Mouse (Mus musculus) c-Kit-negative CD71-positive TER-119-positive erythroid progenitor cells, embryonic 14.5 days (primary cell): ENCODE measurements around the gene Btbd9.

Experiments used
- DNase-seq: peaks from one replicate; pipeline ENCODE4 v3.0.0-alpha.2; 2013; ENCODE audit warnings: low read depth, low spot score

Btbd9 gene

DNA sequence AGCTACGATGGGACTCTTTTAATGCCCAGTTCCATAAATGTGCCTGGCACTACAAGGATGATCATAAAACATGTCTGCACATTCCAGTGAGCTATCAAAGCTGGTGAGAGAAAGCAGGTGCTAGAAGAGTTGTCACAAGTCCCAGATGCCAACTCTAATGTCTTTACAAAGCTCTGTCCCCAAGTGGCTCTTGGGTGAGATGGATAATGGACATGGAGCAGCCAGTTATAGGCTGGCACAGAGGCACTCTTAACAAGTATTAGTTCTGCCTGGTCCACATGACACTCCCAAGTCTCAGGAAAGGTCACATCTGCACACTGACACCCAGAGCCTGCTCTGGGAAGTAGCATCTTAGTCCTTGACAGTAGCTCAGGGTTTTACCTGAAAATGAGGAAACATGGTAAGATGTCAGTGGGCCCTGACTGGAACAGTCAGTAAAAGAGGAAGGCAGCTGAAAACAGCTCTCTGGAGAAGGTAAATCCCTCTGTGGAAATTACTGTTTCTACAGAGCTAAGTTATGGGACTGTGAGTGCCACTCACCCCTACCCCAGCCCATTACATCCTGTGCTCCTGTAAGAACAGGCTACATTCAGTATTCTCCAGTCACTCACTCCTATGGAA is 91.7 kb downstream of the Btbd9 start:
- no peak for DNase-seq

DNA sequence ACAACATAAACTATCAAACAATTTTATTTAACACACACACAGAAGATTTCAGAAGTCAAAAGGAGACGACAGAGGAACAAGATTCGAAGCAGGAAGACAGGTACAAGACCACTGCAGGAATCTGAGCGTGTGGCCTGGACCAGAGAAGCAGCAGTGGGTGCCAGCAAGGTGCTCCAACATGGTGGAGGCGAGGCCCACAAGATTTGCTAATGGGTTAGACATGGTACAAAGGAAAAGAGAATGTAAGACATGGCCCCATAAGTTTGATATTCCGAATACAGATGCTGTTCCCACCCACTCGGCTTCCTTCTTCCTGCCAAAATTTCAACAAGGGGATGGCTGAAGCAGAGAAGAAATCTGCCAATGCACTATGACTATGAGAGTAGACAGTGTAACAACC is 94.5 kb downstream of the Btbd9 start:
- no peak for DNase-seq

DNA sequence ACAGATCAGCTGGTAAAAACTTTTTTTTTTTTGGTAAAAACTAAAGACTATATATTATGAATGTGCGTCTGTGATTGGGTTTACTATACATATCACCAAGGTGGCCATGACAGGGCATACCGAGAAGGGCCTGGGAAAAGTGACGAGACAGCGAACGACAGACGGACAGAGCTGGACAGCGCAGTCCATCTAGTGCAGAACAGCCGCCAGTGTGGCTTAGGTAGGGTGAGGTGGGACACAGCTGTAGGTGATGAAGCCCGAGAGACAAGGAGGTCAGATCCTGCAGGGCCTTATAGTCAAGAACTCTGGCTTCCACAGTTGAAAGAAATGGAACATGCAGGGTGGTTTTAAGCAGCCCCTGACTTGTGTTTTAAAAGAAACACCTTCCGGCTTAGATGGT is 94.9 kb downstream of the Btbd9 start:
- DNase-seq: no peak

DNA sequence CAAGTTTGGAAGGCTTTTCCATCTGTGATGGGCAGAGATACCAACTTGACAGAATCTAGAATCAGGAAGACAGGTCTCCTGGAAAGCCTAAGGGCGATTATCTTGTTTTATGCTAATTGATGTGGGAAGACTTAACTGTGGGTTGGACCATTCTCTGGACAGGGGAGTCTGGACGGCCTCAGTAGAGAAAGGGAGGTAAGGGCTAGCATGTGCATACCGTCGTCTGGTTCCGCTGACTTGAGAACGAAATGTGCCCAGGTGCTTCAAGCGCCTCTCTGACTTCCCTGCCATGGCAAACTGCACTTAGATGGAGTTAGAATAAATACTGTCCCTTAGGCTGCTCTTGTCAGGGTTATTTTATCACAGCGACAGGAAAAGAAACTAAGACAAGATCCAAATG is 95.9 kb downstream of the Btbd9 start:
- DNase-seq: no peak

DNA sequence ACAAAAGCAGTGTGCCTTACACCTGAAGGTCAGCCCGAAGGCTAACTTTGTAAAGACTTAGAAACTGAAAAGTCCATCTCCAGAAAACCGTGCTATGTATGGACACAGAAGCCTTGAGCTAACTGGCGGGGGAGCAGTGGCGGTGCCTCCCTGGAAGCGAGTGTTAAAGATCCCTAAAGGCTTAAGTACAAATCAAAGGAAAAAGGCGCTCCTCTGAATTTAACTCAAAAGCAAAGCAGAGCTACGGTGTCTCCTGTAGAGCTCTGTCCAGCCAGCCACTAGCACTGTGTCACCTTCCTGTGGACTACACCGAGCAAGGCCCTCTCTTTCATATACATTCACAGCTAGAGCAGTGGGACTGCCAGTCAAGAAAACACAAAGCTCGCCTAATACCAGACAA is 98.1 kb downstream of the Btbd9 start:
- no peak for DNase-seq

DNA sequence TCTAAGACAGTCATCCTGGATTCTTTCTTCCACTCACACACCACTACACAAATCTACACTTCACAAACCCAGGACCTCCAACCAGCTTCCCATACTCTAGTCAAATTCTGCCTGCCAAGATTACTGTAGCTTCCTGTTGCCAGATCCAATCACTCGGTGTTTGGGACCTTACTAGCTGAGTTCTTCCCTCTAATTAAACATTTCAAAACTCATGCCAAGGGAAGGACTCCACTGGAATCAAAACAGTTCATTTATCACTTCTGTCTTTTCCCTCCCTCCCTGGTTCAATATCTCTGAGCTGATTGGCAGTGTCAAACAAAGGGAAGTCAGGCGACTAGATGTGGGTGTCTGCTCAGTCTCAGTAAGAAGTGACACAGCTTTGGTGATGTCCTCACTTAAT is 101.7 kb downstream of the Btbd9 start:
- no peak for DNase-seq

DNA sequence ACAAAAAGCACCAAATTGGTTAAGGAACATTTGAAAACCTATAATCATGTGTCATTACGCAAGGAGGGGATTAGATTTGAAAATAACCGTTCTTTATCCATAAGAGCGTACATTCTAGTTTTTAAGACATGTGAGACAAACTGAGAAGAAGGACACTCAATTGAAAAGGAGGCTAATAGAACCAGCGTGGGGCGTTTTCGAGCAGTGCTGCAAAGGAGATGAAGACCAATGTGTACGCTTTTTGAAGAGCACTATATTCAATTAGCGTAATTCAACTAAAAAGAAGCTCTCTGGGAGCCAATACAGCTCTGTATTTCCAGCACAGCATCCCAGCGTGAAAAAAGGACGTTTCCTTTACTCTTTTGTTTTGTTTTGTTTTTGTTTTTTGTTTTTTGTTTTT is 103.5 kb downstream of the Btbd9 start:
- DNase-seq: no peak

DNA sequence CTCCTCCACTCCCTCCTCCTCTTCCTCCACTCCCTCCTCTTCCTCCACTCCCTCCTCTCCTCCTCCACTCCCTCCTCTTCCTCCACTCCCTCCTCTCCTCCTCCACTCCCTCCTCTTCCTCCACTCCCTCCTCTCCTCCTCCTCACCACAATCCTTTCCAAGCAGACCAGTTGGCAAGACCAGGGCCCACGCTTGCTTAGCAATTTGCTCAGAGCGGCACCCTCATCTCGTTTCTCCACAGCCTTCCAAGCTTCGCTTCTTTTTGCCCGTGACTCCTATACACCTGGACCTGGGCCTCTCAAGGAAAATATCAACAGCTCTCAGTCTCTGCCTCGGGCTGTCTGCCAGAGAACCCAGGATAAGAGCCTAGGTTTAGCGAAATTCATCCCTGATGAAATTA is 104.8 kb downstream of the Btbd9 start:
- no peak for DNase-seq

DNA sequence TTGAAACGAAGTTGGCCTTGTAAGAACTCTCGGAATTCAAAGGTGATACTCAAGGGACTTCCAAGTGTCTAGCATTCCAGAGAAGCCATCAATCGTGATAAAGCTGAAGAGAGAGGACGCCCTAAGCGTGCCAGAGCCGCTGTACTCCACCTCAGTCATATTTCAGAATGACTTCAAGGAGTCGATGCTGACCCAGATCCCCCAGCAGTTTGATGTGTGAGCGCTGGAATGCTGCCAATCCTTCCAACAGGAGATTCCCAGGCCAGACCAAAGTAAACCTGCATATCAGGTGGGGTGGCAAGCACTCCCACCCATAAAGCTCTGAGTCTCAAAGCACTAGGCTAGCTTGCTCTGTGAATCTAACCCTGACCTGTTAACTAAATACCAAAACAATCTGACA is 105.5 kb downstream of the Btbd9 start:
- DNase-seq: no peak

DNA sequence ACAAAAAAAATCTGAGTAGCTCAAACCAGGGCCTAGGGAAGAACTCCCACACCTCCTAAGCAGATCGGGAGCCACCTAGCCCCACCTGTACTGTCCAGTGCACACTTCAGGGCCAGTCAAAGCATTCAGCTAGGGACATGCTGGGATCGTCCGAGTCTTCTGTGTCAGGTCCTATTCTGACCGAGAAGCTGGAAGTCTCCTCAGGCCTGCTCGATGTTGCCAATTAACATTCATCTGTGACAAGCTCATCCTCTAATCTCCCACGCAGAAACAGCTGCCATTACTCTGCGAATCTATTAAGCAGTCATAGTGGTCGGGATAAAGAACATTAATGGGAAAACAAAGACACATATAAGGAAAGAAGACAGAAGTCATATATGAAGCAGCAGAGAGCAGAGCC is 106.0 kb downstream of the Btbd9 start:
- no peak for DNase-seq

DNA sequence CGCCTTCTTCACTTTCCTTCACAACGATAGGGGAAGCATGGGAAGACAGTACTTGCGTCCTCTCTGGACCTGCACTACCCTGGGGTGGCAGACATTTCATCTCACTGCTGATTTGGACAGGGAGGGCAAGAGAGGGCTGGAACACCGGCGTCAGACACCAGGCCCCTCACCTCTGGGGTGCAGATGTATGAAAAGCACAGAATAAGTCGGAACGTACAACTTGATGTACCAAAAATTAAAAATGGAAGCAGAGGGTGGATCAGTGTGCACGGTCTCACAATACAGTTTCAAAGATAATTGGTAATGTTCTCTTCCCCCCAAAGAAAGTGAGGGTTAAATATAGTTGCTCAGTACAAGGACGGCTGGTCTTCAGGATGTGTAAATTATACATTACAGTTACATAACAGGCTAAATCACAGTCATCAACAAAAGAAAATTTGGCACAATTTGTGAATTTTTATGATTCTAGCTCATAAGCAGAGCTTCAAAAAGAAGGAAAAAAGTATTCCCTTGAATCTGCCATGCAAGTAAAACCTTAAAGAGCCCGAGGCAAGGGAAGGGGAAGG is 106.7 kb downstream of the Btbd9 start:
- no peak for DNase-seq

DNA sequence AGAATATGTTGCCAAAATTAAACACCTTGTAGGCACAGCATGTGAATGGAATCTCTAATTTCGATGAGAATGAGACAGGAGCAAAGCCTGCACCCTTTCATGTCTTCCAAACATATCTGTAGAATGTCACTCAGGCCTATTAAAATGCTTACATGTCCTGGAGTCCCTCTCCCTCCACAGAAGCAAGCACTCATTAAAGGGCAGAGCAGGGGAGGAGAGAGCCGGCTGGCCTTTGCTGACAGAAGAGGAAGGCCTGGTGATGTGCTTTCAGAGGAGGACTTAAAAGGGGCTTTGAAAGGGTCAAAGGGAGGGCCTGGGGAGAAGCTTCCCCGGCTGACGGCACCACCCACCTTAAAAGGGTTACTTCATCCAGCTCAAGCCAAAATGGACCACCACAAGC is 107.9 kb downstream of the Btbd9 start:
- no peak for DNase-seq

DNA sequence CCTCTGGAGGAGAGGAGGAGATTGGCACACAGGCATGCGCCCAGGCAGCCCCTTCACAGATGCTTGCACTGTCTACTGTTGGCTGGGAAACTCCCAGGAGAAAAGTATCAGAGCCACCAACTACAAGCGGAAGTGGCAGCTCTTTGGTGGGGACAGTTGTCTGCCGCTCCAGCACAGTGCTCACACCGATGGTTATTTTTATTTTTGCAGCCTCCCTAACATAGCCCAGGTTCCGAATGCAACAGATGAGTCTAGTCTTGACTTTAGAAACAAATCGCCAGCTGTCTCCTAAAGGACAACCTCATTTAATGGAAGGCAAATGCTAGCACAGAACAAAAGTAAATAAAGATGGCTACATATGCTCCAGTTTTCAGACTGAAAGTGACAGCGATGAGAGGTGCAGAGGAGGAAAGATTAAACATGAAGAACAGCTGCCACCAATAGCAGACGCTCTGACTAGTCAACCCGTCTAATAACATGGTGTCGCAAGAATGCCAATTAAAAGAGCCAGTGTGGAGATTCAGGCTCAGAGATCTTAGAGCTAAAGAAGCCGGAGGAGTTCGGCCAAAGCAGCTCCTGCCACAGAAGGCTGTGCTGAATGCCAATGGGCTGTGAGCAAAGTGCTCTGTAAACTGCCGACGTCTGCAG is 108.6 kb downstream of the Btbd9 start:
- DNase-seq: no peak

DNA sequence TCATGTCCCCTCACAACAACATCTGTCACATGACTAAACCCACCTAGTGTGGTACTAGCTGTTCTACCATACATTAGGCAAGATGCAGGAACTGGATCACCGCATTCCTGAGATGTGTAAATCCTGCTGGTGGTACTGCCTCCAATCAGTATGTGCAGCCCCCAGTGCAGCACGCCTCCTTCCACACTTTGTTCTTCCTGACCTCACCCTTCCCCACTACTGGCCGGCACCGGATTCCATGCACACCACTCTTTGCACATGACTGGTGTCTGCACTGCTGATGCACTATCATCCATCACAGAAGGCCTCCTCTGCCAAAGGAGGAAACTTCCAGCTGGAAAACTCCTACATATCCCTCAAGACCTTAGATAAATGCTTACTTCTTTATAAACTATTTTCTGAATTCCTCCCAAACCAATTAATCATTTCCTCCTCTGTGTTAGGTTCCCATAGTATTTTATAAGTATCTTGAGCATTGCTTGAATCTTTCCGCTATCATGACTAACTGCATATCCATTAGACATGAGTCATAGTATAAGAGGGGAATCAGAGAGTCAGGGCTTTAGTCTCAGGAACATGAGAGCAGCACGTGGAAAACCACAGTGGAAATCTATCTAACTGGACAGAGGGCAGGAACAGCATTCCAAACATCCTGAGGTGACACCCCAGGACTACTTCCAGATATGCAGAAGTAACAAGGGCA is 111.1 kb downstream of the Btbd9 start:
- DNase-seq: no peak

DNA sequence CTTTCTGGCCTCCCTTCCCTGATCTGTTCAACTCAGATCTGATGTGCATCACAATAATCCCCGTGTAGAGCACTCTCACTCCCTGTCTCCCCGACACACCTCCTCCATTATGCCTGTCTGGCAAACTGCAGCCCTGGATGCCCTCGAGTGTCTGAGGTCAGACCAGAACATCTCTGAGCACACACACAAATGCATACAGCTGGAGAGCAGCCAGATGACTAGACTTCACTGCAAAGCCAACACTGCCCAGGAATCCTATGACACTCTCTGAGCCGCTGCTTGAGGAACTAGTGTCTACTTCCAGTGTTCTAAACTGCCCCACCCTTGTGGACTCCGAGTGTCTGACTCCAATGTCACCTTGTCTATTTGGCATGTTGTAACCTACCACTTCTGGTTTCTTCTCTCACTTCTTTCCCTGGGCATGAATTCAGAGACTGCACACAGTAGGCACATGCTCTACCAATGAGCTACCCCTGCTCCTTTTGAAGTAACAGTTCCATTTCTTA is 112.0 kb downstream of the Btbd9 start:
- DNase-seq: no peak

DNA sequence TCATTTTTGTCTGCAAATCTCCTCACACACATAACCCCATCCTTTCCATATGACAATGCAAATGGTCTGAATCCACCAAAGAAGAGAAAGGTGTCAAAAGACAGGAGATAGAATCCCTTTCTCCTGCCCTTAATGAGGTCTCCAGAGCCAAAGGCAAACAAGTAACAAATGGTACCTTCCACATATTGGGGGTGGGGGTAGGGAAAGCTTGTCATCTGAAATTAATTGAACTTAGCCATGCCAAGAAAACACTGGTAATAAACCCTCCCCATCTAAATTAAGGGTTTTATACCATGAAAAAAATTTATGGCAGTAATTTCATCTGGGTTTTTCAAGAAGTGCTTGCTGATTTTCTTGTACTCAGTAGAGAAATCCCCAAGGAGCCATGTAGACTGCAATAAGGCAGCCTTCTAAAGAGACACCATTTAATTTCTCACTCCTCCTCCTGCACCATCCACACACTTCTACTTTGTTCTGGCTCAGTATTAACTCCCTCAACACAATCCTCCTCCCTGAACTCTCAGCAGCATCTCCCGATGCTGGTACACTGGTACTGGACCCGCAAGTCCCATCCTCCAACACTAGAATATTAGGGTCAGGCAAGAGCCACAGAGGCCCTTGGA is 115.5 kb downstream of the Btbd9 start:
- no peak for DNase-seq

DNA sequence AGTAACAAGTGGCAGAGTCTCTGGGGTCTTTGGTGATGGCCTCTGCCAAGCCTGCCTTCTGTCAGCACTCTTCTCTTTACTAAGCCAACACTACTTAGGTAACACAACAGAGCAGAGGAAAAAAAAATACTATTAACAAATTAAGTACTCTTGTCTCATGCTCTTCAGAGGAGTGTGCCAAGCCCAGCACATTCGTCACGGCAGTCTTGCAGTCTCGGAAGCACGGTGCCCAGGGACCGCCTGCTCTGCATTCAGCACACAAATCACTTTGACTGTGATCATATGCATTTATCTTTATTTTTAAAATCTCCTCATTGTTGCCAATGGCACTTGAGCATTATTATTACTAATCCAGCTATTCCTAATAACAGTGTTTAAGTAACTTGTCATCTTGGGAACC is 116.6 kb downstream of the Btbd9 start:
- DNase-seq: no peak

DNA sequence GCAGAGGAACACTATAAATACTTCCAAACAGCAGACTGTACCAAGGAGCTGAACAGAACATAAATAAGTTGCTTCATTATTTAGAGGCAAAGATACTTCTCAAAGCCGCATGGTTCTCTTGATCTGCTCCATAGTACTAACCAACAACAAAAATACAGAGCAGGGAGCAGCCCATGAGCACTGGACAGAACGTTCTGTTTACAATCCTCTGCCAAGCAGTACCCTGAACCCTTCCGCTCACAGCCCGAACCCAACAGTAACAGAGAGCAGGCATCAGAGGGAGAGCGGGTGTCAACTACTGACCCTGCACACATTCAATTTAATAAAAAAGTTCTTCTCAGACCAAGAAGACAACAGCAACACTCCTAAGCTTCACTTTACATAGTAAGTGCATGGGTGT is 117.4 kb downstream of the Btbd9 start:
- DNase-seq: no peak

DNA sequence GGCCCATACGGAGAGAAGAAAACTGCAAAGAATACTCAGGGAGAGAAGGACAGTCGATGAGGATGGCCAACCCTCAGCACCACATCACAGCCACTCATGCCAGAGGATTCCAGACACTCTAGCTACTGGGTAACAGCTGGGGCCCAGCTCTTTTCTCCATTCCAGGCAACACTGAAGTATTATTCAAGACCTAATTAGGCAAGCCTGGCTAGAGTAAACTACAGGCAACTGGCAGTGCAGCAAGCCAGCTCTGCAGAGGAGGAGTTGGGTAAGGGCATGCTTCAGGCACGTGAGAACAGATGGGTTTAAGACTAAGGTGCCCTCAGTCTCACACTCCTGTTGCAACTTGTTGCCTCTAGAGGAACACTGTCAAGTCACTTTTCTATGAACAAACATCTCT is 118.0 kb downstream of the Btbd9 start:
- DNase-seq: no peak

DNA sequence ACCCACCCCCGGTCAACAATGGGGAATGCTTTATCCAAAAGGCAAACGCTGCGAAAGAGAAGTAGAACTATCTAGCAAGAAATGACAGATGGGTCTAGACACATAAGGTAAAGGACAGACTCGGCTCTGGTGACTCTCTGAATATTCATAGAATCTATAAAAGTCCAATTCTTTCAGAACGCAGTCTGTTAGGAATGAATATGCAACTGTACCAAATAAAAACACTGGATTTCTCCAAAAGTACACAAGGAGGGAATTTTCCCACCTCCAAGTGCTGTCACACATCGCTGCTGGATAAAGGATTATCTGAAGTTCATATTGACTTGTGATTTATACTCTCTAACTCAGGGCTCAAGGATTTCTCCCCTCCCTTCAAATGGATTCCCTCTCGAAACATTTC is 118.8 kb downstream of the Btbd9 start:
- DNase-seq: no peak

DNA sequence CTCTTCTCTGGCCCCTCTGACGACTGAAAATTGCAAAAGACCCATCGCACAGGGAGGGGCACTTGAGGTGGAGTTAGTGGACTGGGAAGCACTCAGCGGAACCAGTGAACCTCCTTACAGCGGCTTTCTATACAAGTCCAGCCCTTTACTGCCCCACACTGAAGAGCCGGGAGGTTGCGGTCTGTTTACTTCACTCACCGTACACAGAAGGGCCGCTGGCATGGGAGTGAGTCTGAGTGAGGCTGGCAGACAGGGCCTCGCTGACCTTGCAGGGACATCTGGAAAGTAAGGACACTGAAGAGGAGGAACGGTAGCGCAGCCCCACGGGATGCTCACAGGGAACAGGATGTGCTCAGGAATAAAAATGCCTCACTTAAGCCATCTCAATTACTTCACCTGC is 120.0 kb downstream of the Btbd9 start:
- DNase-seq: no peak

DNA sequence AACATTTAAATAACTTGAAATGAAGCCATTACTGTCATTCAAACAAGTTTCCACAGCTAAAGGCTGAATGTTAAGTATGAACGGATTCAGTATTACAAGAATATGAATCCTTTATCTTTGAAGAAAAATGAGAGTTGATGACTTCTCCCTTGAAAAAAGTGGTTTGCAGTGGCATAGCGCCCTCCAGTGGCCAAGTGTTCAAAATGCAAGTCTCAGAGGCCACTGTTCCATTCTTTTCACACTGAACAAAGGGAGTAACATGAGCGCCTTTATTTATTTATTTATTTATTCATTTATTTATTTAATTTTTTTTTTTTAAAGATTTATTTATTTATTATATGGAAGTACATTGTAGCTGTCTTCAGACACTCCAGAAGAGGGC is 121.4 kb downstream of the Btbd9 start:
- DNase-seq: peak; percentile 20
